Mouse (Mus musculus): ENCODE data around the gene Tmem258.
A peak's percentile ranks its signal among the peaks of the same experiment; 100 is the strongest.

- TF ChIP-seq CTCF (IDR thresholded peaks at IDR 0.05; ENCODE audit: extremely low read depth, insufficient read depth, insufficient read length, insufficient replicate concordance) (peak; percentile 15; the same call in 1 of the 2 replicates), POLR2A (IDR thresholded peaks at IDR 0.05; ENCODE audit: low read depth, low read length) (no peak)
Observed at GRCm38 (mm10) chr19:10182670-10183298, 21.0 kb upstream of the Tmem258 start, which contains the start of gene Fads1.
